Mouse (Mus musculus) midbrain, postnatal 0 days (tissue): ENCODE data around the gene Cdx4. TPM values are rescaled to one million over a fixed set of nuclear protein-coding genes. Genes with fewer than 3 reads are reported as not detected.

ENCODE experiments used
- ATAC-seq: fragments of 200-750 bp; cut with Nextera tagmentation; 2 replicates; pipeline ENCODE4 v1.8.0; 2017; ENCODE audit warnings: moderate number of reproducible peaks, mild to moderate bottlenecking, moderate TSS enrichment, moderate library complexity; ENCODE audit not compliant: low FRiP score
- DNase-seq: peaks from one replicate; pipeline ENCODE4 v3.0.0-alpha.2; 2015; ENCODE audit warnings: low spot score
- H3K27ac ChIP-seq: fragments of 300-500 bp; sonication (generic); 2 replicates; pipeline ENCODE4 v1.5.1; 2014; ENCODE audit warnings: low read depth, mild to moderate bottlenecking, low read length, mixed read lengths
- H3K27me3 ChIP-seq: fragments of 300-500 bp; sonication (generic); 2 replicates; pipeline ENCODE4 v1.6.1; 2014; ENCODE audit warnings: low read length, control low read depth, mixed read lengths; ENCODE audit not compliant: insufficient read depth
- H3K36me3 ChIP-seq: fragments of 300-500 bp; sonication (generic); 2 replicates; pipeline ENCODE4 v1.6.1; 2014; ENCODE audit warnings: low read length, control low read depth, mixed read lengths; ENCODE audit not compliant: insufficient read depth
- H3K4me1 ChIP-seq: fragments of 300-500 bp; sonication (generic); 2 replicates; pipeline ENCODE4 v1.6.1; 2014; ENCODE audit warnings: mild to moderate bottlenecking, control low read depth, antibody characterized with exemption, low read length, mixed read lengths; ENCODE audit not compliant: insufficient read depth
- H3K4me2 ChIP-seq: fragments of 300-500 bp; sonication (generic); 2 replicates; pipeline ENCODE4 v1.6.1; 2014; ENCODE audit warnings: low read depth, mild to moderate bottlenecking, low read length, mixed read lengths; ENCODE audit not compliant: poor library complexity, severe bottlenecking
- H3K4me3 ChIP-seq: fragments of 300-500 bp; sonication (generic); 2 replicates; pipeline ENCODE4 v1.5.1; 2014; ENCODE audit warnings: low read depth, mild to moderate bottlenecking, low read length, moderate library complexity
- H3K9ac ChIP-seq: fragments of 300-500 bp; sonication (generic); replicated peaks from 2 replicates; pipeline ENCODE4 v1.6.1; 2014; ENCODE audit warnings: mild to moderate bottlenecking, low read length, moderate library complexity, mixed read lengths; ENCODE audit not compliant: poor library complexity, severe bottlenecking
- H3K9me3 ChIP-seq: fragments of 300-500 bp; sonication (generic); 2 replicates; pipeline ENCODE4 v1.6.1; 2016; ENCODE audit warnings: low read length, control low read depth
- CTCF ChIP-seq: IDR thresholded peaks from 2 replicates; pipeline ENCODE4 v1.5.1; 2016; ENCODE audit warnings: antibody characterized with exemption, mild to moderate bottlenecking
- WGBS: fragments of 180-500 bp; shearing (Covaris S2); extraction: QIAGEN DNeasy Blood & Tissue Kit; methylation state at CpG from one replicate; pipeline ENCODE4 v1.1.7; 2014; 5-methylcytosine and 5-hydroxymethylcytosine counted together
- polyA plus RNA-seq: library from polyadenylated mRNA; unstranded; fragments of >200 nt; fragmentation: Nextera tagmentation; extraction: Ambion mirVana; gene quantifications from 2 replicates; pipeline ENCODE4 v1.2.1, GENCODE M21; 2015
- total RNA-seq: library from RNA; depleted of rRNA; stranded (reverse); fragments of >200 nt; gene quantifications from 2 replicates; pipeline ENCODE4 v1.2.3, GENCODE M21; 2014

Cdx4 gene
- total and polyA plus RNA-seq, 2 experiments from 2014 or later: not detected

GRCm38 (mm10) chrX:103298937-103299336, 22.3 kb upstream of the Cdx4 start:
- 79% methylated on average over 4 of the region's 4 CpGs for WGBS
- TF ChIP-seq CTCF: no peak
- H3K27me3 ChIP-seq: peaks cover 4% of the 10 kb centered on the region; the same call in 1 of the 2 replicates

DNA sequence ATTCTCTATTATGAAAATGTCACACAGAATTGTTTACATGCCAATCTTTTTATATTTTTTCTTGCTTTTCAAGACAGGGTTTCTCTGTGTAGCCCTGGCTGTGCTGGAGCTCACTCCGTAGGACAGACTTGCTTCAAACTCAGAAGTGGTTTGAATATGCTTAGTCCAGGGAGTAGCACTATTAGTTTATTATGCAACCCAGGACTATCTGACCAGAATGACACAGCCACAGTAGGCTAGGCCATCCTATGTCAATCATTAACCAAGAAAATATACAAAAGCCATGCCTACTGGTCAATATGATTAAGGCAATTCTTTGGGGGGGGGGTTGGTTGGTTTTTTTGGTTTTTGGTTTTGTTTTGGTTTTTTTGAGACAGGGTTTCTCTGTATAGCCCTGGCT, 12.9 kb upstream of the Cdx4 start:
- no peak for TF ChIP-seq CTCF
- no peaks in the 10 kb centered on the region for H3K36me3 ChIP-seq
- DNase-seq (no peak), ATAC-seq (no peak)
- H3K27ac ChIP-seq: no peak overlapping the region
- no peaks in the 10 kb centered on the region for H3K9me3 ChIP-seq
- no peak overlapping the region for H3K4me2 ChIP-seq
- no peaks in the 10 kb centered on the region for H3K4me1 ChIP-seq
- no peak overlapping the region for H3K4me3 ChIP-seq
- 74% methylated on average over 1 of the region's 1 CpGs for WGBS
- H3K27me3 ChIP-seq: peaks cover 11% of the 10 kb centered on the region; the same call in 1 of the 2 replicates
- H3K9ac ChIP-seq: no peak overlapping the region

More at GRCm38 (mm10) chrX:103298937-103299336, 22.3 kb upstream of the Cdx4 start:
- H3K36me3 ChIP-seq: no peaks in the 10 kb centered on the region
- H3K9me3 ChIP-seq: no peaks in the 10 kb centered on the region
- no peak for DNase-seq
- no peak overlapping the region for H3K4me2 ChIP-seq
- H3K27ac ChIP-seq: no peak overlapping the region
- H3K4me1 ChIP-seq: no peaks in the 10 kb centered on the region
- no peak overlapping the region for H3K4me3 ChIP-seq
- no peak for ATAC-seq
- no peak overlapping the region for H3K9ac ChIP-seq

- no peak for TF ChIP-seq CTCF
- WGBS: 94% methylated on average over 3 of the region's 3 CpGs
Observed at GRCm38 (mm10) chrX:103311723-103312122, 9.5 kb upstream of the Cdx4 start.

GRCm38 (mm10) chrX:103314146-103314545, 7.1 kb upstream of the Cdx4 start:
- Histone ChIP-seq H3K4me3 (no peak overlapping the region), H3K9me3 (no peaks in the 10 kb centered on the region), H3K9ac (no peak overlapping the region), H3K4me2 (no peak overlapping the region), H3K36me3 (no peaks in the 10 kb centered on the region), H3K27me3 (peaks cover 16% of the 10 kb centered on the region; the same call in 1 of the 2 replicates), H3K27ac (no peak overlapping the region), H3K4me1 (no peaks in the 10 kb centered on the region)
- TF ChIP-seq CTCF: no peak
- 79% methylated on average over 6 of the region's 6 CpGs for WGBS
- DNase-seq (no peak), ATAC-seq (no peak)

More at GRCm38 (mm10) chrX:103311723-103312122, 9.5 kb upstream of the Cdx4 start:
- H3K9ac ChIP-seq: no peak overlapping the region
- H3K27me3 ChIP-seq: peaks cover 8% of the 10 kb centered on the region; the same call in 1 of the 2 replicates
- ATAC-seq (no peak), DNase-seq (no peak)
- no peaks in the 10 kb centered on the region for H3K36me3 ChIP-seq
- no peak overlapping the region for H3K4me2 ChIP-seq
- H3K4me1 ChIP-seq: no peaks in the 10 kb centered on the region
- H3K9me3 ChIP-seq: no peaks in the 10 kb centered on the region
- no peak overlapping the region for H3K4me3 ChIP-seq
- no peak overlapping the region for H3K27ac ChIP-seq

GRCm38 (mm10) chrX:103325900-103326299, 4.7 kb downstream of the Cdx4 start:
- no peaks in the 10 kb centered on the region for H3K36me3 ChIP-seq
- WGBS: 77% methylated on average over 3 of the region's 3 CpGs
- no peaks in the 10 kb centered on the region for H3K4me1 ChIP-seq
- H3K4me3 ChIP-seq: no peak overlapping the region
- no peaks in the 10 kb centered on the region for H3K9me3 ChIP-seq
- no peak overlapping the region for H3K9ac ChIP-seq
- no peak overlapping the region for H3K27ac ChIP-seq
- H3K27me3 ChIP-seq: peaks cover 36% of the 10 kb centered on the region
- ATAC-seq: no peak
- DNase-seq: no peak
- no peak for TF ChIP-seq CTCF
- H3K4me2 ChIP-seq: no peak overlapping the region

DNA sequence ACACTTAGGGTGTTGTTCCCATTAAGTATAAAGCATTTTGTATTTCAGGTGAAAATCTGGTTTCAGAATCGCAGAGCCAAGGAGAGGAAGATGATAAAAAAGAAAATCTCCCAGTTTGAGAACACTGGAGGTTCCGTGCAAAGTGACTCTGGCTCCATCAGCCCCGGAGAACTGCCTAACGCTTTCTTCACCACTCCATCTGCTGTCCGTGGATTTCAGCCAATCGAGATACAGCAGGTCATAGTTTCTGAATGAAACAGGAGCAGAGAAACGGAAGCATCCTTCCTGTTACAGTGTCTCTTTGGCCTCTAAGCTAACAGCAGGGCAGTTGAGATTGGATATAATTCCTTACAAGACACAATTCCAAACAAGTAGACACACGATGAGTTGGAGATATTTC, 8.2 kb downstream of the Cdx4 start:
- WGBS: 70% methylated on average over 8 of the region's 8 CpGs
- Histone ChIP-seq H3K4me1 (no peaks in the 10 kb centered on the region), H3K27ac (no peak overlapping the region), H3K36me3 (no peaks in the 10 kb centered on the region), H3K9ac (no peak overlapping the region), H3K9me3 (no peaks in the 10 kb centered on the region), H3K27me3 (peaks cover 16% of the 10 kb centered on the region), H3K4me2 (no peak overlapping the region), H3K4me3 (no peak overlapping the region)
- DNase-seq: peak; percentile 5
- no peak for TF ChIP-seq CTCF
- no peak for ATAC-seq
